Mouse (Mus musculus) activated CD4-positive, CD25-positive, alpha-beta regulatory T cell (primary cell): Measurements from ENCODE around the gene Tmem184c. TPM values are rescaled to one million over a fixed set of nuclear protein-coding genes. Genes with fewer than 3 reads are reported as not detected.

Source experiments
- polyA plus RNA-seq, 2 experiments: library from polyadenylated mRNA; unstranded; fragments of 100-300 nt; shearing (Covaris generic); gene quantifications; one replicate each; pipeline ENCODE4 v1.2.1; 2017

Tmem184c gene
- polyA plus RNA-seq = 10 to 100 TPM; 18.5 to 22.9 TPM

DNA sequence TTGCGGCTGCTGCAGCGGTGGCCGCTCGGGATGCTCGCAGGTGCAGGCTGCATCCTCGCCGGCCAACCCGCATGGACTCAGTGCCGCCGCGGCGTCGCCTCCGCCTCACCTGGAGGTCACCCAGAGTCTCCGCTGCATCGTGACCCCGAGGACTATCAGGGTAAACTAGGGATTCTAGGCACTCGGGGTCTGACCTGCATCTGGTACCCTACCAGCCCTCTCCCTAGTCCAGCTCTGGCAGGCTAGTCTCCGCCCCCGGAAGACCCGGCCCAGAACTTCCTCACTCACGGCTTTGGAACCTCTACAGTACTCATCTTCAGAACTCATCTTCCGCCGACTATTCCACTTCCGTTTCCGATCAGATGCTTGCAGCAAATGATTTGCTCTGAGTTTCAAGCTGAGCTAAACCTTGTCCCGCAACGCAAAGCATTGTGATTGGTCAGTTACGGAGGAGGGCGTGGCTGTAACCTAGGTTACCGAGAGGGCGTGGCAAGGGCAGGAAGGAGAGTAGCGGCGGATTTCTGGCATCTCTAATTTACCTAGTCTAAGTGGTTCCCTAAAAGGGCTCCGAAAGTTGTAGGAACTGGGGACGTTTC, at the start of gene Tmem184c:
TSS of gene Tmem184c (minus strand) at position 325 of the 596 bp plus-strand sequence.

GRCm38 (mm10) chr8:77549121-77549706, 61.3 kb downstream of the Tmem184c start, which contains the start of gene Prmt9:
TSS of gene Prmt9 (plus strand) at chr8:77549397.

Other genes with a start within 250 kb of the Tmem184c start
- gene Arhgap10, start 92.7 kb downstream of the Tmem184c start, polyA plus RNA-seq = 10 to 100 TPM in 1 of 2 experiments, 1 to 10 TPM in 1; 8.3 to 12.1 TPM
- gene Prmt9, start 61.3 kb downstream of the Tmem184c start, polyA plus RNA-seq = 10 to 100 TPM; 32.6 to 37.8 TPM
- gene Ednra, start 113.8 kb upstream of the Tmem184c start, polyA plus RNA-seq = under 1 TPM in 1 of 2 experiments, not detected in 1; 0.05 TPM